Mouse (Mus musculus) embryonic fibroblast, embryonic 13.5 days (primary cell): Measurements from ENCODE around the gene Ebf1.

Experiments used
- CTCF ChIP-seq: IDR thresholded peaks from 2 replicates; pipeline ENCODE4 v1.5.1; 2011; ENCODE audit warnings: mild to moderate bottlenecking, control low read depth, low read length, moderate library complexity, borderline replicate concordance; ENCODE audit not compliant: insufficient read depth
- POLR2A ChIP-seq: IDR thresholded peaks from 2 replicates; pipeline ENCODE4 v1.6.1; 2011; ENCODE audit warnings: low read depth, mild to moderate bottlenecking, control low read depth, low read length, moderate library complexity

- TF ChIP-seq POLR2A (no peak), CTCF (no peak)
Measured at GRCm38 (mm10) chr11:44884337-44884736, 267.2 kb downstream of the Ebf1 start.
